Mouse (Mus musculus) frontal cortex, postnatal 25 days (tissue): ENCODE data around the gene Irx6.
A peak's percentile ranks its signal among the peaks of the same experiment; 100 is the strongest.

Experiments
- DNase-seq, 2 experiments: peaks; one replicate each; pipeline ENCODE4 v3.0.0; 2022; ENCODE audit warnings: low spot score in 2 of 2

Irx6 gene

GRCm38 (mm10) chr8:92674244-92675128, at the start of gene Irx6:
Irx6 (plus strand) TSS chr8:92674288.
- no peak for DNase-seq

GRCm38 (mm10) chr8:92628711-92629650, 45.1 kb upstream of the Irx6 start:
- no peak for DNase-seq

- DNase-seq, result no peak
These were observed 40.9 kb upstream of the Irx6 start for GRCm38 (mm10) chr8:92633199-92633598.

GRCm38 (mm10) chr8:92640820-92641219, 33.3 kb upstream of the Irx6 start:
- no peak for DNase-seq

GRCm38 (mm10) chr8:92646637-92647036, 27.5 kb upstream of the Irx6 start:
- no peak for DNase-seq

- DNase-seq, result no peak
These were observed 9.9 kb upstream of the Irx6 start for GRCm38 (mm10) chr8:92664207-92664606.

- no peak for DNase-seq
These were observed 3.9 kb upstream of the Irx6 start for GRCm38 (mm10) chr8:92670236-92670635.

GRCm38 (mm10) chr8:92670656-92671195, 3.4 kb upstream of the Irx6 start:
- no peak for DNase-seq

- no peak for DNase-seq
These were observed 2.2 kb upstream of the Irx6 start for GRCm38 (mm10) chr8:92671892-92672291.

- DNase-seq, result no peak
These were observed 987 bp upstream of the Irx6 start for GRCm38 (mm10) chr8:92673101-92673500.

GRCm38 (mm10) chr8:92673555-92674243, 389 bp upstream of the Irx6 start:
- no peak for DNase-seq

- no peak for DNase-seq
These were observed 4.3 kb downstream of the Irx6 start for GRCm38 (mm10) chr8:92678407-92678806.

- no peak for DNase-seq
These were observed 23.3 kb downstream of the Irx6 start for GRCm38 (mm10) chr8:92697361-92697760.

GRCm38 (mm10) chr8:92698411-92698810, 24.3 kb downstream of the Irx6 start:
- DNase-seq, result no peak

- DNase-seq, result no peak
These were observed 25.9 kb downstream of the Irx6 start for GRCm38 (mm10) chr8:92699922-92700540.

GRCm38 (mm10) chr8:92703375-92703774, 29.3 kb downstream of the Irx6 start:
- DNase-seq, result no peak

- no peak for DNase-seq
These were observed 32.2 kb downstream of the Irx6 start for GRCm38 (mm10) chr8:92706311-92706710.

- no peak for DNase-seq
These were observed 39.2 kb downstream of the Irx6 start for GRCm38 (mm10) chr8:92713286-92713685.

- DNase-seq, result no peak
These were observed 43.3 kb downstream of the Irx6 start for GRCm38 (mm10) chr8:92717418-92717817.

GRCm38 (mm10) chr8:92718057-92718456, 44.0 kb downstream of the Irx6 start:
- DNase-seq, result no peak

GRCm38 (mm10) chr8:92721266-92721935, 47.3 kb downstream of the Irx6 start:
- DNase-seq, result peak; percentile 28 to 52
